In genomic region chr6:85587396-85588143, GRCm38 (mm10) we compare ENCODE assay signal across 8 mouse cellular contexts. TPM values are rescaled to one million over a fixed set of nuclear protein-coding genes. Genes with fewer than 3 reads are reported as not detected.
DNase-seq lines count a peak whose midpoint lies in the region; ATAC-seq lines count a peak whose summit lies in the region.

Gene Alms1 (plus strand): TSS chr6:85587531.

- H3K9me3 ChIP-seq in lung, embryonic 16.5 days (ENCODE audit: control insufficient read depth, low read length): no peaks in the 10 kb centered on the region

- DNase-seq in MEL-GATA-1-ER (ENCODE audit: extremely low read depth, low read depth): peak; percentile 83
- DNase-seq in cerebellum, adult 8-10 months: peak; percentile 94
- peak; percentile 96 for DNase-seq in forelimb bud, embryonic 11.5 days (ENCODE audit: low read depth, low spot score)
- peak; percentile 78 for DNase-seq in layer of hippocampus, adult 9-10 months (ENCODE audit: low spot score)
- peak; percentile 88 for DNase-seq in ovary, postnatal 10 days (ENCODE audit: low spot score)
- DNase-seq in thymus, postnatal 10 days (ENCODE audit: low spot score in 2 of 2): peak; percentile 85 to 90

- peak within 1 kb of the TSS; percentile 87 for H3K27ac ChIP-seq in lung, embryonic 16.5 days (ENCODE audit: low read length)

- peak within 1 kb of the TSS; percentile 88 for H3K9ac ChIP-seq in lung, embryonic 16.5 days (ENCODE audit: low read length)

- under 1% methylated on average over 56 of the region's 59 CpGs for WGBS in lung, embryonic 16.5 days

- peak; percentile 83 to 97 for ATAC-seq in hematopoietic stem cell, adult 5-6 weeks (replicated peaks in 1 of 2; ENCODE audit: insufficient read depth in 1 of 2, low FRiP score in 2 of 2, low TSS enrichment in 1 of 2, low read depth in 1 of 2, poor library complexity in 2 of 2, severe bottlenecking in 2 of 2)
- peak; percentile 98 for ATAC-seq in lung, embryonic 16.5 days (ENCODE audit: low read depth)

- H3K27me3 ChIP-seq in lung, embryonic 16.5 days (ENCODE audit: control insufficient read depth, insufficient read depth, low read depth, low read length): no peaks in the 10 kb centered on the region

- peaks cover 10% of the 10 kb centered on the region for H3K4me1 ChIP-seq in lung, embryonic 16.5 days (replicated peaks; ENCODE audit: control insufficient read depth, insufficient read depth, low read length)

- H3K4me2 ChIP-seq in lung, embryonic 16.5 days (ENCODE audit: low read depth, low read length): peak within 1 kb of the TSS; percentile 86

- peak within 1 kb of the TSS; percentile 93 for H3K4me3 ChIP-seq in lung, embryonic 16.5 days (ENCODE audit: low read length)

- no peaks in the 10 kb centered on the region for H3K36me3 ChIP-seq in lung, embryonic 16.5 days (ENCODE audit: control insufficient read depth, insufficient read depth, low read length)

RNA-seq across cellular contexts. Expression of gene Alms1, which starts in this region (rescaled TPM):
- total RNA-seq in hematopoietic stem cell, adult 5-6 weeks (2017): 17.8 and 22.6 TPM in 2 replicates
- 5.1 TPM in 2 replicates for polyA plus RNA-seq in lung, embryonic 16.5 days (2015; fragmentation: Nextera tagmentation; extraction: Ambion mirVana)

Comparison
In these comparisons a context has a peak if more than half of its experiments do, and no peak if none do; other contexts are left out.
1. Peak in every context shown above with its lines: DNase-seq, ATAC-seq, H3K4me3 ChIP-seq and H3K27ac ChIP-seq.